10 mouse cellular contexts compared by ENCODE assay signal in the genomic region with DNA sequence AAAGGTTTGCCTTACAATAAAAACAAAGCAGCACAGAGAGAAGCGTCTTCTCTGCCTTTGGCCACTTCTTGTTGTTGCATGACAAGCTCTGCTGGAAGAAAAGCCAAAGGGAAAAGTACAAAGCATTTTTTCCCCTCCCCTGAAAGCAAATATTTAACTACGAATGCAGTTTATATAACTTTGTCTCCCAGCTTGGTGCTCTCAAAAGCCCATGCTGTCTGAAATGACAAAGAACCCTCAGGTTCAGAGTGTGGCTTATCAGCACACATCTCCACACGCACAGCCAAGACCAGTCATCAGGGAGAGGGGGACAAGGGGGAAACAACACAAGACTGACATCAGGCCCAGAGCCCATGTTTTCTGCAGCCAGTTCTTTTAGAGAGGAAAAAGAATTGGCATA. TPM values are rescaled to one million over a fixed set of nuclear protein-coding genes. Genes with fewer than 3 reads are reported as not detected.
DNase-seq lines count a peak whose midpoint lies in the region; ATAC-seq and TF ChIP-seq lines count a peak whose summit lies in the region.
"Had no signal": no experiment of that assay in that cellular context is flagged by ENCODE, and none has a peak within 500 bp of the region (broad histone marks: within the 10 kb centered on the region; RNA-seq: fewer than 3 reads in every experiment).

No protein-coding gene starts in this region.

- peaks cover 25% of the 10 kb centered on the region for H3K4me1 ChIP-seq in hindbrain, embryonic 13.5 days (replicated peaks)
- H3K4me1 ChIP-seq in hindbrain, embryonic 16.5 days (ENCODE audit: control insufficient read depth, insufficient read depth, low read depth, low read length), result no peaks in the 10 kb centered on the region; the same call in 1 of the 2 replicates
- peaks cover 71% of the 10 kb centered on the region for H3K4me1 ChIP-seq in embryonic facial prominence, embryonic 13.5 days
- H3K4me1 ChIP-seq in intestine, postnatal 0 days (replicated peaks; ENCODE audit: control insufficient read depth, insufficient read depth, low read length), result peaks cover 19% of the 10 kb centered on the region; the same call in 1 of the 2 replicates
- peaks cover 16% of the 10 kb centered on the region for H3K4me1 ChIP-seq in limb, embryonic 15.5 days

- no peak overlapping the region for H3K4me2 ChIP-seq in hindbrain, embryonic 13.5 days
- H3K4me2 ChIP-seq in hindbrain, embryonic 16.5 days (ENCODE audit: low read length), result no peak overlapping the region
- no peak overlapping the region for H3K4me2 ChIP-seq in embryonic facial prominence, embryonic 13.5 days
- H3K4me2 ChIP-seq in intestine, postnatal 0 days (replicated peaks; ENCODE audit: low read depth), result peak overlapping the region; percentile 1; the same call in 1 of the 2 replicates
- no peak overlapping the region for H3K4me2 ChIP-seq in limb, embryonic 15.5 days

- no peak overlapping the region for H3K9ac ChIP-seq in hindbrain, embryonic 13.5 days
- no peak overlapping the region for H3K9ac ChIP-seq in hindbrain, embryonic 16.5 days (ENCODE audit: low read depth, low read length)
- no peak overlapping the region for H3K9ac ChIP-seq in embryonic facial prominence, embryonic 13.5 days
- H3K9ac ChIP-seq in intestine, postnatal 0 days (ENCODE audit: low read depth, low read length), result no peak overlapping the region
- no peak overlapping the region for H3K9ac ChIP-seq in limb, embryonic 15.5 days

- H3K27ac ChIP-seq in hindbrain, embryonic 13.5 days, result peak overlapping the region; percentile 23; the same call in 1 of the 2 replicates
- no peak overlapping the region for H3K27ac ChIP-seq in hindbrain, embryonic 16.5 days (ENCODE audit: low read depth, low read length)
- H3K27ac ChIP-seq in embryonic facial prominence, embryonic 13.5 days, result peak overlapping the region; percentile 77
- no peak overlapping the region for H3K27ac ChIP-seq in intestine, postnatal 0 days (ENCODE audit: low read depth, low read length)
- H3K27ac ChIP-seq in limb, embryonic 15.5 days, result peak overlapping the region; percentile 61
- H3K27ac ChIP-seq: hindbrain, embryonic 10.5 days had no signal

- H3K27me3 ChIP-seq in hindbrain, embryonic 13.5 days, result no peaks in the 10 kb centered on the region
- no peaks in the 10 kb centered on the region for H3K27me3 ChIP-seq in hindbrain, embryonic 16.5 days (replicated peaks; ENCODE audit: control insufficient read depth, insufficient read depth, low read length)
- H3K27me3 ChIP-seq in embryonic facial prominence, embryonic 13.5 days, result no peaks in the 10 kb centered on the region
- H3K27me3 ChIP-seq in intestine, postnatal 0 days (replicated peaks; ENCODE audit: control insufficient read depth, insufficient read depth, low read length), result no peaks in the 10 kb centered on the region
- no peaks in the 10 kb centered on the region for H3K27me3 ChIP-seq in limb, embryonic 15.5 days

- H3K4me3 ChIP-seq in hindbrain, embryonic 13.5 days, result no peak overlapping the region
- no peak overlapping the region for H3K4me3 ChIP-seq in hindbrain, embryonic 16.5 days (ENCODE audit: low read length)
- H3K4me3 ChIP-seq in embryonic facial prominence, embryonic 13.5 days, result no peak overlapping the region
- H3K4me3 ChIP-seq in intestine, postnatal 0 days (ENCODE audit: low read depth, low read length), result no peak overlapping the region
- H3K4me3 ChIP-seq in limb, embryonic 15.5 days, result no peak overlapping the region
- H3K4me3 ChIP-seq: hindbrain, embryonic 10.5 days had no signal

- no peak for TF ChIP-seq CTCF in intestine, postnatal 0 days (IDR thresholded peaks at IDR 0.05; ENCODE audit: low read depth)

- H3K36me3 ChIP-seq in hindbrain, embryonic 13.5 days, result no peaks in the 10 kb centered on the region
- no peaks in the 10 kb centered on the region for H3K36me3 ChIP-seq in hindbrain, embryonic 16.5 days (ENCODE audit: control insufficient read depth, insufficient read depth, low read length)
- no peaks in the 10 kb centered on the region; the same call in 1 of the 2 replicates for H3K36me3 ChIP-seq in embryonic facial prominence, embryonic 13.5 days
- H3K36me3 ChIP-seq in intestine, postnatal 0 days (ENCODE audit: control insufficient read depth, insufficient read depth), result peaks cover 3% of the 10 kb centered on the region; the same call in 1 of the 2 replicates
- H3K36me3 ChIP-seq in limb, embryonic 15.5 days, result no peaks in the 10 kb centered on the region

- intact Hi-C loops in left cerebral cortex, postnatal 25 days (cut with DNase I), result no loop called here

- no peak for ATAC-seq in hindbrain, embryonic 13.5 days (ENCODE audit: low FRiP score)
- no peak for ATAC-seq in hindbrain, embryonic 16.5 days
- ATAC-seq in embryonic facial prominence, embryonic 13.5 days (ENCODE audit: insufficient number of reproducible peaks, insufficient read depth, low FRiP score, low TSS enrichment, low read depth), result no peak
- no peak for ATAC-seq in intestine, postnatal 0 days
- ATAC-seq in limb, embryonic 15.5 days (ENCODE audit: insufficient number of reproducible peaks, low FRiP score, low TSS enrichment, low read depth), result no peak

- no peak for DNase-seq in spleen, adult 12 weeks (ENCODE audit: low spot score)
- DNase-seq in left cerebral cortex, postnatal 25 days (ENCODE audit: low spot score in 2 of 2), result no peak
- DNase-seq in natural killer cell, adult 2 months (ENCODE audit: low spot score in 2 of 2), result no peak
- DNase-seq: lung, postnatal 4 days had no signal

- 52% methylated on average over 3 of the region's 3 CpGs for WGBS in hindbrain, embryonic 13.5 days
- 58% methylated on average over 3 of the region's 3 CpGs for WGBS in hindbrain, embryonic 16.5 days
- 26% methylated on average over 3 of the region's 3 CpGs for WGBS in embryonic facial prominence, embryonic 13.5 days
- 13% methylated on average over 3 of the region's 3 CpGs for WGBS in intestine, postnatal 0 days
- WGBS in limb, embryonic 15.5 days, result 32% methylated on average over 3 of the region's 3 CpGs

- H3K9me3 ChIP-seq in hindbrain, embryonic 13.5 days, result no peaks in the 10 kb centered on the region
- H3K9me3 ChIP-seq in hindbrain, embryonic 16.5 days (ENCODE audit: control insufficient read depth, low read length), result no peaks in the 10 kb centered on the region
- H3K9me3 ChIP-seq in embryonic facial prominence, embryonic 13.5 days, result no peaks in the 10 kb centered on the region
- H3K9me3 ChIP-seq in intestine, postnatal 0 days (ENCODE audit: control insufficient read depth), result no peaks in the 10 kb centered on the region
- no peaks in the 10 kb centered on the region for H3K9me3 ChIP-seq in limb, embryonic 15.5 days
- H3K9me3 ChIP-seq: hindbrain, embryonic 10.5 days had no signal

RNA-seq across cellular contexts. Expression of a gene that starts 18.6 kb away (rescaled TPM):
- 40.8 and 45.3 TPM in 2 replicates for polyA plus RNA-seq in hindbrain, embryonic 13.5 days (2015; fragmentation: Nextera tagmentation; extraction: Ambion mirVana)
- 43.7 and 57.7 TPM in 2 replicates for polyA plus RNA-seq in hindbrain, embryonic 16.5 days (2015; fragmentation: Nextera tagmentation; extraction: Ambion mirVana)
- 144 and 187 TPM in 2 replicates for polyA plus RNA-seq in embryonic facial prominence, embryonic 13.5 days (2015; fragmentation: Nextera tagmentation; extraction: Ambion mirVana)
- polyA plus RNA-seq in intestine, postnatal 0 days (2015; fragmentation: Nextera tagmentation; extraction: Ambion mirVana), result 37.6 and 39.9 TPM in 2 replicates
- 148 and 155 TPM in 2 replicates for polyA plus RNA-seq in limb, embryonic 15.5 days (2015; fragmentation: Nextera tagmentation; extraction: Ambion mirVana)
- 10 to 100 TPM; 65.9 to 78.4 TPM for total RNA-seq in left cerebral cortex, postnatal 25 days (2021)

RNA-seq across cellular contexts. Expression of a gene that starts 19.5 kb away (rescaled TPM):
- 424 and 441 TPM in 2 replicates for polyA plus RNA-seq in hindbrain, embryonic 13.5 days (2015; fragmentation: Nextera tagmentation; extraction: Ambion mirVana)
- polyA plus RNA-seq in hindbrain, embryonic 16.5 days (2015; fragmentation: Nextera tagmentation; extraction: Ambion mirVana), result 342 and 378 TPM in 2 replicates
- polyA plus RNA-seq in embryonic facial prominence, embryonic 13.5 days (2015; fragmentation: Nextera tagmentation; extraction: Ambion mirVana), result 459 and 517 TPM in 2 replicates
- 820 and 852 TPM in 2 replicates for polyA plus RNA-seq in intestine, postnatal 0 days (2015; fragmentation: Nextera tagmentation; extraction: Ambion mirVana)
- 428 and 467 TPM in 2 replicates for polyA plus RNA-seq in limb, embryonic 15.5 days (2015; fragmentation: Nextera tagmentation; extraction: Ambion mirVana)
- 100 to 1,000 TPM; 215 to 218 TPM for total RNA-seq in left cerebral cortex, postnatal 25 days (2021)

RNA-seq across cellular contexts. Expression of a gene that starts 36.1 kb away (rescaled TPM):
- 0.18 and 0.27 TPM in 2 replicates for polyA plus RNA-seq in hindbrain, embryonic 13.5 days (2015; fragmentation: Nextera tagmentation; extraction: Ambion mirVana)
- 0.64 and 0.66 TPM in 2 replicates for polyA plus RNA-seq in hindbrain, embryonic 16.5 days (2015; fragmentation: Nextera tagmentation; extraction: Ambion mirVana)
- polyA plus RNA-seq in embryonic facial prominence, embryonic 13.5 days (2015; fragmentation: Nextera tagmentation; extraction: Ambion mirVana), result 0.22 and 0.51 TPM in 2 replicates
- polyA plus RNA-seq in intestine, postnatal 0 days (2015; fragmentation: Nextera tagmentation; extraction: Ambion mirVana), result 0.08 TPM in 1 of 2 replicates, not detected in the other
- 0.15 TPM in 1 of 2 replicates, not detected in the other for polyA plus RNA-seq in limb, embryonic 15.5 days (2015; fragmentation: Nextera tagmentation; extraction: Ambion mirVana)
- 1 to 10 TPM; 6.4 to 6.6 TPM for total RNA-seq in left cerebral cortex, postnatal 25 days (2021)

Comparison
In these comparisons a context has a peak if more than half of its experiments do, and no peak if none do; other contexts are left out.
1. H3K27ac ChIP-seq: peak in hindbrain, embryonic 13.5 days (single experiment), embryonic facial prominence, embryonic 13.5 days (single experiment) and limb, embryonic 15.5 days (single experiment); none in hindbrain, embryonic 16.5 days (single experiment) and intestine, postnatal 0 days (single experiment).